Mouse (Mus musculus) WW6 (cell line): ENCODE data around the gene Pvr.

Experiments
- DNase-seq: peaks from one replicate; pipeline ENCODE4 v3.0.0-alpha.2; 2013; ENCODE audit warnings: low read depth, low spot score

Pvr gene

GRCm38 (mm10) chr7:19871943-19872601 is 48.9 kb downstream of the Pvr start:
- no peak for DNase-seq

- DNase-seq: no peak
These were observed 49.8 kb downstream of the Pvr start for GRCm38 (mm10) chr7:19871137-19871621.

- no peak for DNase-seq
These were observed 53.1 kb downstream of the Pvr start for GRCm38 (mm10) chr7:19867751-19868399.

GRCm38 (mm10) chr7:19866490-19866889 is 54.5 kb downstream of the Pvr start:
- DNase-seq: no peak

- no peak for DNase-seq
These were observed 55.5 kb downstream of the Pvr start for GRCm38 (mm10) chr7:19865246-19866036.

- no peak for DNase-seq
These were observed 56.7 kb downstream of the Pvr start for GRCm38 (mm10) chr7:19864241-19864640.

- DNase-seq: no peak
These were observed 59.8 kb downstream of the Pvr start, which contains the start of gene Ceacam16 for GRCm38 (mm10) chr7:19861199-19861598. TSS of gene Ceacam16 (minus strand) at chr7:19861299.

GRCm38 (mm10) chr7:19859740-19860139 is 61.2 kb downstream of the Pvr start:
- DNase-seq: no peak

- no peak for DNase-seq
These were observed 64.7 kb downstream of the Pvr start for GRCm38 (mm10) chr7:19856283-19856682.

- no peak for DNase-seq
These were observed 65.3 kb downstream of the Pvr start for GRCm38 (mm10) chr7:19855663-19856062.
